Mouse (Mus musculus): Measurements from ENCODE around the gene Tcf7l1. TPM values are rescaled to one million over a fixed set of nuclear protein-coding genes. Genes with fewer than 3 reads are reported as not detected.

The Tcf7l1 gene
- polyA plus RNA-seq, 1 experiment from 2014 or later = 5.3 TPM

- Histone ChIP-seq H3K36me3 (ENCODE audit: control insufficient read depth, insufficient read depth) (no peaks in the 10 kb centered on the region), H3K9me3 (replicated peaks; ENCODE audit: control insufficient read depth, low read length) (no peaks in the 10 kb centered on the region), H3K9ac (ENCODE audit: low read depth, low read length) (no peak overlapping the region), H3K27me3 (ENCODE audit: control insufficient read depth, insufficient read depth, low read depth, low read length) (no peaks in the 10 kb centered on the region), H3K4me1 (ENCODE audit: control insufficient read depth, low read depth, low read length) (peaks cover 2% of the 10 kb centered on the region; the same call in 1 of the 2 replicates), H3K27ac (ENCODE audit: low read length) (no peak overlapping the region), H3K4me3 (ENCODE audit: low read depth, low read length) (no peak overlapping the region), H3K4me2 (ENCODE audit: low read depth, low read length) (no peak overlapping the region)
- 66% methylated on average over 9 of the region's 9 CpGs for WGBS (ENCODE audit: insufficient replicate concordance)
- no peak for ATAC-seq (ENCODE audit: low read depth)
These were observed 97.5 kb downstream of the Tcf7l1 start for GRCm38 (mm10) chr6:72691549-72691948.

- no peak overlapping the region for H3K9ac ChIP-seq (ENCODE audit: low read depth, low read length)
- 32% methylated on average over 10 of the region's 10 CpGs for WGBS (ENCODE audit: insufficient replicate concordance)
- no peaks in the 10 kb centered on the region for H3K27me3 ChIP-seq (ENCODE audit: control insufficient read depth, insufficient read depth, low read depth, low read length)
- H3K36me3 ChIP-seq (ENCODE audit: control insufficient read depth, insufficient read depth) = no peaks in the 10 kb centered on the region
- H3K9me3 ChIP-seq (replicated peaks; ENCODE audit: control insufficient read depth, low read length) = no peaks in the 10 kb centered on the region
- ATAC-seq (ENCODE audit: low read depth) = no peak; the same call in 1 of the 2 replicates
- no peak overlapping the region for H3K4me3 ChIP-seq (ENCODE audit: low read depth, low read length)
- H3K4me1 ChIP-seq (ENCODE audit: control insufficient read depth, low read depth, low read length) = peaks cover 2% of the 10 kb centered on the region
- H3K4me2 ChIP-seq (ENCODE audit: low read depth, low read length) = no peak overlapping the region
- no peak overlapping the region for H3K27ac ChIP-seq (ENCODE audit: low read length)
These were observed 98.5 kb downstream of the Tcf7l1 start for GRCm38 (mm10) chr6:72690595-72690994.

GRCm38 (mm10) chr6:72690001-72690400 is 99.1 kb downstream of the Tcf7l1 start:
- no peak for ATAC-seq (ENCODE audit: low read depth)
- no peak overlapping the region for H3K4me2 ChIP-seq (ENCODE audit: low read depth, low read length)
- no peak overlapping the region for H3K9ac ChIP-seq (ENCODE audit: low read depth, low read length)
- no peaks in the 10 kb centered on the region for H3K27me3 ChIP-seq (ENCODE audit: control insufficient read depth, insufficient read depth, low read depth, low read length)
- no peaks in the 10 kb centered on the region for H3K9me3 ChIP-seq (replicated peaks; ENCODE audit: control insufficient read depth, low read length)
- H3K4me3 ChIP-seq (ENCODE audit: low read depth, low read length) = no peak overlapping the region
- 64% methylated on average over 8 of the region's 8 CpGs for WGBS (ENCODE audit: insufficient replicate concordance)
- H3K27ac ChIP-seq (ENCODE audit: low read length) = no peak overlapping the region
- no peaks in the 10 kb centered on the region for H3K36me3 ChIP-seq (ENCODE audit: control insufficient read depth, insufficient read depth)
- H3K4me1 ChIP-seq (ENCODE audit: control insufficient read depth, low read depth, low read length) = no peaks in the 10 kb centered on the region; the same call in 1 of the 2 replicates

- Histone ChIP-seq H3K9me3 (replicated peaks; ENCODE audit: control insufficient read depth, low read length) (no peaks in the 10 kb centered on the region), H3K27ac (ENCODE audit: low read length) (no peak overlapping the region), H3K4me2 (ENCODE audit: low read depth, low read length) (no peak overlapping the region), H3K4me1 (ENCODE audit: control insufficient read depth, low read depth, low read length) (peaks cover 2% of the 10 kb centered on the region), H3K4me3 (ENCODE audit: low read depth, low read length) (no peak overlapping the region), H3K9ac (ENCODE audit: low read depth, low read length) (no peak overlapping the region), H3K27me3 (ENCODE audit: control insufficient read depth, insufficient read depth, low read depth, low read length) (no peaks in the 10 kb centered on the region), H3K36me3 (ENCODE audit: control insufficient read depth, insufficient read depth) (no peaks in the 10 kb centered on the region)
- 30% methylated on average over 5 of the region's 5 CpGs for WGBS (ENCODE audit: insufficient replicate concordance)
- no peak for ATAC-seq (ENCODE audit: low read depth)
These were observed 100.0 kb downstream of the Tcf7l1 start for GRCm38 (mm10) chr6:72689046-72689445.

GRCm38 (mm10) chr6:72685165-72685564 is 103.9 kb downstream of the Tcf7l1 start:
- ATAC-seq (ENCODE audit: low read depth) = no peak
- Histone ChIP-seq H3K4me2 (ENCODE audit: low read depth, low read length) (no peak overlapping the region), H3K9ac (ENCODE audit: low read depth, low read length) (no peak overlapping the region), H3K4me1 (ENCODE audit: control insufficient read depth, low read depth, low read length) (peaks cover 2% of the 10 kb centered on the region), H3K4me3 (ENCODE audit: low read depth, low read length) (no peak overlapping the region), H3K36me3 (ENCODE audit: control insufficient read depth, insufficient read depth) (no peaks in the 10 kb centered on the region), H3K27me3 (ENCODE audit: control insufficient read depth, insufficient read depth, low read depth, low read length) (no peaks in the 10 kb centered on the region), H3K27ac (ENCODE audit: low read length) (no peak overlapping the region), H3K9me3 (replicated peaks; ENCODE audit: control insufficient read depth, low read length) (no peaks in the 10 kb centered on the region)
- WGBS (ENCODE audit: insufficient replicate concordance) = 52% methylated on average over 9 of the region's 9 CpGs

- H3K27ac ChIP-seq (ENCODE audit: low read length) = no peak overlapping the region
- WGBS (ENCODE audit: insufficient replicate concordance) = 51% methylated on average over 4 of the region's 4 CpGs
These were observed 104.7 kb downstream of the Tcf7l1 start for GRCm38 (mm10) chr6:72684260-72684805.

GRCm38 (mm10) chr6:72682238-72682637 is 106.8 kb downstream of the Tcf7l1 start:
- WGBS (ENCODE audit: insufficient replicate concordance) = 51% methylated on average over 4 of the region's 4 CpGs
- Histone ChIP-seq H3K4me1 (ENCODE audit: control insufficient read depth, low read depth, low read length) (peaks cover 2% of the 10 kb centered on the region), H3K4me3 (ENCODE audit: low read depth, low read length) (no peak overlapping the region), H3K27ac (ENCODE audit: low read length) (no peak overlapping the region), H3K9me3 (replicated peaks; ENCODE audit: control insufficient read depth, low read length) (no peaks in the 10 kb centered on the region), H3K4me2 (ENCODE audit: low read depth, low read length) (no peak overlapping the region), H3K36me3 (ENCODE audit: control insufficient read depth, insufficient read depth) (no peaks in the 10 kb centered on the region), H3K9ac (ENCODE audit: low read depth, low read length) (no peak overlapping the region), H3K27me3 (ENCODE audit: control insufficient read depth, insufficient read depth, low read depth, low read length) (no peaks in the 10 kb centered on the region)
- ATAC-seq (ENCODE audit: low read depth) = no peak

More at GRCm38 (mm10) chr6:72684260-72684805, 104.7 kb downstream of the Tcf7l1 start:
- Histone ChIP-seq H3K4me2 (ENCODE audit: low read depth, low read length) (no peak overlapping the region), H3K36me3 (ENCODE audit: control insufficient read depth, insufficient read depth) (no peaks in the 10 kb centered on the region), H3K4me3 (ENCODE audit: low read depth, low read length) (no peak overlapping the region), H3K4me1 (ENCODE audit: control insufficient read depth, low read depth, low read length) (peaks cover 2% of the 10 kb centered on the region), H3K9me3 (replicated peaks; ENCODE audit: control insufficient read depth, low read length) (no peaks in the 10 kb centered on the region), H3K9ac (ENCODE audit: low read depth, low read length) (no peak overlapping the region), H3K27me3 (ENCODE audit: control insufficient read depth, insufficient read depth, low read depth, low read length) (no peaks in the 10 kb centered on the region)
- ATAC-seq (ENCODE audit: low read depth) = no peak

GRCm38 (mm10) chr6:72680936-72681335 is 108.1 kb downstream of the Tcf7l1 start:
- ATAC-seq (ENCODE audit: low read depth) = no peak
- H3K4me2 ChIP-seq (ENCODE audit: low read depth, low read length) = no peak overlapping the region

GRCm38 (mm10) chr6:72678631-72679030 is 110.4 kb downstream of the Tcf7l1 start:
- H3K4me1 ChIP-seq (ENCODE audit: control insufficient read depth, low read depth, low read length) = no peaks in the 10 kb centered on the region

More at GRCm38 (mm10) chr6:72680936-72681335, 108.1 kb downstream of the Tcf7l1 start:
- Histone ChIP-seq H3K4me3 (ENCODE audit: low read depth, low read length) (no peak overlapping the region), H3K9ac (ENCODE audit: low read depth, low read length) (no peak overlapping the region), H3K27ac (ENCODE audit: low read length) (no peak overlapping the region), H3K4me1 (ENCODE audit: control insufficient read depth, low read depth, low read length) (peaks cover 2% of the 10 kb centered on the region), H3K27me3 (ENCODE audit: control insufficient read depth, insufficient read depth, low read depth, low read length) (no peaks in the 10 kb centered on the region), H3K36me3 (ENCODE audit: control insufficient read depth, insufficient read depth) (no peaks in the 10 kb centered on the region), H3K9me3 (replicated peaks; ENCODE audit: control insufficient read depth, low read length) (no peaks in the 10 kb centered on the region)
- WGBS (ENCODE audit: insufficient replicate concordance) = 65% methylated on average over 9 of the region's 9 CpGs

More at GRCm38 (mm10) chr6:72678631-72679030, 110.4 kb downstream of the Tcf7l1 start:
- ATAC-seq (ENCODE audit: low read depth) = no peak
- no peaks in the 10 kb centered on the region for H3K27me3 ChIP-seq (ENCODE audit: control insufficient read depth, insufficient read depth, low read depth, low read length)
- no peak overlapping the region for H3K4me3 ChIP-seq (ENCODE audit: low read depth, low read length)
- no peak overlapping the region for H3K27ac ChIP-seq (ENCODE audit: low read length)
- no peak overlapping the region for H3K4me2 ChIP-seq (ENCODE audit: low read depth, low read length)
- 57% methylated on average over 9 of the region's 9 CpGs for WGBS (ENCODE audit: insufficient replicate concordance)
- no peaks in the 10 kb centered on the region for H3K9me3 ChIP-seq (replicated peaks; ENCODE audit: control insufficient read depth, low read length)
- no peaks in the 10 kb centered on the region for H3K36me3 ChIP-seq (ENCODE audit: control insufficient read depth, insufficient read depth)
- H3K9ac ChIP-seq (ENCODE audit: low read depth, low read length) = no peak overlapping the region
